Mouse (Mus musculus): ENCODE results near the gene Mfsd14a.

Mfsd14a gene

GRCm38 (mm10) chr3:116653278-116653945 is 9.1 kb downstream of the Mfsd14a start:
- DNase-seq (ENCODE audit: low read depth, low spot score), result no peak

- no peak for DNase-seq (ENCODE audit: low read depth, low spot score)
These were observed 10.4 kb downstream of the Mfsd14a start for GRCm38 (mm10) chr3:116652033-116652446.

GRCm38 (mm10) chr3:116650698-116651097 is 11.8 kb downstream of the Mfsd14a start:
- no peak for DNase-seq (ENCODE audit: low read depth, low spot score)

GRCm38 (mm10) chr3:116648805-116649204 is 13.7 kb downstream of the Mfsd14a start:
- no peak for DNase-seq (ENCODE audit: low read depth, low spot score)

- no peak for DNase-seq (ENCODE audit: low read depth, low spot score)
These were observed 16.1 kb downstream of the Mfsd14a start for GRCm38 (mm10) chr3:116646387-116646786.

- no peak for DNase-seq (ENCODE audit: low read depth, low spot score)
These were observed 20.1 kb downstream of the Mfsd14a start for GRCm38 (mm10) chr3:116642373-116642772.

- DNase-seq (ENCODE audit: low read depth, low spot score), result no peak
These were observed 20.6 kb downstream of the Mfsd14a start for GRCm38 (mm10) chr3:116641811-116642371.

- no peak for DNase-seq (ENCODE audit: low read depth, low spot score)
These were observed 22.5 kb downstream of the Mfsd14a start for GRCm38 (mm10) chr3:116640024-116640423.

GRCm38 (mm10) chr3:116638572-116638971 is 23.9 kb downstream of the Mfsd14a start:
- DNase-seq (ENCODE audit: low read depth, low spot score), result no peak

- DNase-seq (ENCODE audit: low read depth, low spot score), result no peak
These were observed 24.6 kb downstream of the Mfsd14a start for GRCm38 (mm10) chr3:116637693-116638476.

GRCm38 (mm10) chr3:116635799-116636198 is 26.7 kb downstream of the Mfsd14a start:
- DNase-seq (ENCODE audit: low read depth, low spot score), result no peak

GRCm38 (mm10) chr3:116634853-116635252 is 27.6 kb downstream of the Mfsd14a start:
- DNase-seq (ENCODE audit: low read depth, low spot score), result no peak

- DNase-seq (ENCODE audit: low read depth, low spot score), result no peak
These were observed 28.4 kb downstream of the Mfsd14a start for GRCm38 (mm10) chr3:116634091-116634490.

GRCm38 (mm10) chr3:116632971-116633370 is 29.5 kb downstream of the Mfsd14a start:
- no peak for DNase-seq (ENCODE audit: low read depth, low spot score)

- no peak for DNase-seq (ENCODE audit: low read depth, low spot score)
These were observed 31.0 kb downstream of the Mfsd14a start for GRCm38 (mm10) chr3:116631459-116631858.

GRCm38 (mm10) chr3:116622641-116623040 is 39.8 kb downstream of the Mfsd14a start:
- DNase-seq (ENCODE audit: low read depth, low spot score), result no peak

- no peak for DNase-seq (ENCODE audit: low read depth, low spot score)
These were observed 41.7 kb downstream of the Mfsd14a start for GRCm38 (mm10) chr3:116620636-116621370.

- DNase-seq (ENCODE audit: low read depth, low spot score), result no peak
These were observed 43.6 kb downstream of the Mfsd14a start for GRCm38 (mm10) chr3:116618855-116619254.

- DNase-seq (ENCODE audit: low read depth, low spot score), result no peak
These were observed 47.0 kb downstream of the Mfsd14a start for GRCm38 (mm10) chr3:116615318-116616068.

GRCm38 (mm10) chr3:116614295-116614892 is 48.1 kb downstream of the Mfsd14a start, which contains the start of gene Trmt13:
Gene Trmt13 (minus strand): TSS chr3:116614587.
- no peak for DNase-seq (ENCODE audit: low read depth, low spot score)

- no peak for DNase-seq (ENCODE audit: low read depth, low spot score)
These were observed 57.9 kb downstream of the Mfsd14a start for GRCm38 (mm10) chr3:116604570-116604969.
